Mouse (Mus musculus) layer of hippocampus, postnatal 36 days (tissue): ENCODE measurements around the gene Ppbp. TPM values are rescaled to one million over a fixed set of nuclear protein-coding genes. Genes with fewer than 3 reads are reported as not detected.
"Not testable (repeated sequence)": the region's sequence is repeated elsewhere in the genome, so short reads cannot be mapped to it uniquely, and the experiment has no call there.

Experiments used
- DNase-seq, 2 experiments: peaks; one replicate each; pipeline ENCODE4 v3.0.0; 2022
- microRNA-seq, 2 experiments: library from miRNA; unstranded; fragments of <30 nt; microRNA quantifications; one replicate each; pipeline ENCODE4 v1.2.0; 2021
- total RNA-seq, 2 experiments: library from RNA; stranded (reverse); gene quantifications; 2 replicates each; pipeline ENCODE4 v1.2.3; 2021

Gene Ppbp
- total RNA-seq, 2 experiments from 2014 or later, result not detected

DNA sequence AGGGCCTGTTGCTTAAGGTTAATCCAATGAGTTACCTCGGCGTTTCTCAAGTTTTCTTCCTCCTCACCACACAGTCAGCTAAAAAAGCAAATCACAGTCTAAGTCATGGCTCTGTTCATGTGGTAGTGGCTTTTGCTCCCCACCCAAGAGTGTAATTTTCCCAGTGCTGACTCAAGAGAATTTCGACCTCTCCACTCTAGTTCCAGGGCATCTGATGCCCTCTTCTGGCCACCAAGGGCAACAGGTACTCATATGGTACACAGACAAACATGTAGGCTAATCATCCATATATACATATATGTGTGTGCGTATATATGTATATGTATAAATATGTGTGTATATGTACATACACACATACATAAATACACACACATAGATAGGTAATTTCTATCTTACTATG, 19.8 kb downstream of the Ppbp start:
- DNase-seq, result no peak

GRCm38 (mm10) chr5:90789306-90790073, 21.2 kb downstream of the Ppbp start:
- DNase-seq, result no peak

DNA sequence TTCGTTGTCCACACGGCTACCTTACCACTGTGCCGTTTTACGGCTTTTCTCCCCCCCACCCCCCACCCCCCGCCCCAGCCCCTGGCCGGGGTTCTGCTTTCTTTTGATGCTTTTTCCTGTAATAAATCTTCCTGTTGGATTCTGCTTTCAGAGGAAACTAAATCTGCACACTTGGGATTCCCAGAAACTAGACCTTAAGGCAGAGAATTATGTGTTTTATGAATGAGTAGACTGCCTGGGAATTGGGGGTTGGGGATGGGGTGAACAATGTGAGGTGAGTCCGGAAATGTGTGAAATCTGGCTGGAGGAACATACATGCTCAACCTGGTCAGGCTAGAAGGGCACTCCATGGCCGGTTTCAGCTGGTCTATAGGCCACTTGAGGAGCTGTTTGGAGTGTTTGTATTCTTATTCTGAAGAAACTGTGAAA, 21.8 kb downstream of the Ppbp start:
- no peak for DNase-seq

DNA sequence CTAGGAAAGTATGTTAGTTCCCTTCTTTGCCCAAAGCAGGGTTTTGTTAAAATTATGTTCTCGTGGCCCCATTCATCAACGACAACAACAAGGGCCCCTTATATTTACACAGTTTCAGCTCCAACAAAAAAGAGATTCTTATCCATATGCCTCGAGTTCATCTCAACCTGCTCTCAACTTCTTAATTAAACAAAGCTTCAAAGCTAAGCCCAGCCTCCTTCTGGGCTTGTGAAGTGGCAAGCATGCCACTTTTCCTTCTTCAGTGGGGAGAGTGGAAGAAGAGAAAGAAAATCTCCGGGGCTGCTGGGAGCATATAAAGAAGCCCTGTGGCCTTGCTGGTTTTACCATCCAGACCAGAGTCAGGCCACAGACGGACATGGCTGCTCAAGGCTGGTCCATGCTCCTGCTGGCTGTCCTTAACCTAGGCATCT, 25.9 kb downstream of the Ppbp start, which contains the start of gene Cxcl15:
Gene Cxcl15 (plus strand): TSS at position 340 of the 431 bp plus-strand sequence.
- no peak for DNase-seq

DNA sequence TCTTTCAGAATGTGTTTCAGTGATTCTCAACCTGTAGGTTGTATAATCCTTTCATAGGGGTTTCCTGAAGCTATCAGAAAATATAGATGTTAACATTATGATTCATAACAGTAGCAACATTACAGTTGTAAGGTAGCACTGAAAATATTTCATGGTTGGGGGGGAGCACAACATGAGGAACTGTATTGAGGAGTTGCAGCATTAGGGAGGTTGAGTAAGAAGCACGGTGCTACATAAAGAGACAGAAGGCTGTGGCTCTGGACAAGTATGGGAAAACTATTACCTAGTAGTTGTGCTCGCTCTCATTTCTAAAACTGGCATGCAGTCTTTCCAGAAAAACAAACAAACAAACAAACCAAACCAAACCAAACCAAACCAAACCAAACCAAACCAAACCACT, 27.1 kb downstream of the Ppbp start:
- DNase-seq, result not testable (repeated sequence)

DNA sequence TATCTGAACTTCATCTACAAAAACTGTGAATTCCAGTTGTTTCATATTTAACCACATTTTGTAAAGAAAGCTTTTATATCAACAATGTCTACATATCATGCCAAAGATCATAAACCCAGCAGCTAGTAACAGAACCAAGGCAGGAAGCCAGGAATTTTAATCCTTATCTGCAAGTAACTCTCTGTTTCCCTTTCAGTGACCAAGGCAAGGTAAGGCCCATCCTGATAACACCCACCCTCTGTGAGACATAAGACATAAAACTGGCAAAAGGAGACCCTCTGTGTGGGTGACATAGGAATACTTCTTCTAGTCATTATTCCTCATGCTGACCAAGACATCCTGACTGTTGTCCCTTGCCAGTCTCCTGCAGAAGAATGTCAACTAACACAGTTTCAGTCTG, 36.3 kb downstream of the Ppbp start:
- no peak for DNase-seq

DNA sequence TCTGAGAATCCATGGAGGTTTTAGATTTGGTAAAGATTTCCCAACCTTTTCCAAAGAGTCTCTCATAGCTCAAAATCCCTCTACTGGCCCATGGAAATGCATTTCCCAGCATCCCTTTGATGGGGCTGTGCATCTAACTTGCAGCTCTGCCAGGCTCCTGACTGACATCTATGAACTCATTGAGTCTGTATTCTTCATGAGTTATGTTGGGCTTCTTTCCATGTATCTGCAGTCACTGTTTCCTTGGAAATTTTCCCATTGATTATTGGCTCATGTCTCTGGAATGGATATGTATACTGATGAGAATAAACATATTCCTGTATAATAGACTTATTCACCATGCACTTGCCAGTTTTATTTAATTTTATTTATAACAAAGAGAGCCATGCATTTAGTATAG, 37.7 kb downstream of the Ppbp start:
- DNase-seq, result no peak

DNA sequence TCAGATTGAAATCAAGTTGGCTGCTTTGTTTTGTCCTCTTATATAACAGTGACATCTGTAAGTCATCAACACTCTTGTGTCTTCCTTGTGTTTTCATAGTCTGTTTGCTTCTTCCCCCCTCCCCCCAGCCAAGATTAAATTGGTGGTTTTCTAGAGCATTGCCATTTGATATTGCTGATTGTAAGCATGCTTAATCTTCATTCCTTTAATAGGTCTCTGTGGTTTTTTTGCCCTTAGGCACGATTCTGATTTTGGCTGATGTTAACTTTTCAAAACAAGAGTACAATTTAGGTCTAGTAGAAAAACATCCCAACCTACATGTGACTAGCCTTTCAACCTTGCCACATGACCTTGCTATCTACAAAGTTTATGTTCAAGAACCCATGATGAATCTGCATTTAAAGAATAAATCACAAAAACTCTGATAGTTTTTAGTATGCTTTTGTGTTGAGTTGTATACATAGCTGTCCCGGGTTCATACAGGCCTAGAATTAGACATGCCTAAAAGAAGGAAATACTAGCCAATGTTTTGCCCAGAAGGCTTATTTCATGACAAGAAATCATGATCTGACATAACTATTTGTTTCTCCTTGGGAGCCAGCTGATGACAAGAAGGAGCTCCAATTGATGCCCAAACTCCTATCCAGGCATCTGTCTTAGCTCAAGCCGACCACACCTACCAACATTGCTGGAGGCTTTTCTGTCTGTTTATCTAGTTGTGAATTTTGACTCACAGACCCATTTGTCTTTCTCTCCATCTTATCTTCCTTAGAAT, 39.0 kb downstream of the Ppbp start:
- DNase-seq, result no peak

Small RNA genes within 50 kb of the gene (microRNA-seq; reads per million reads assigned to microRNA genes)
- gene Gm24322, result 0 reads per million in 2 experiments

Other genes with a start within 250 kb of the Ppbp start
- gene Afm, start 249.6 kb upstream of the Ppbp start, total RNA-seq, result not detected
- gene 5830473C10Rik, start 207.4 kb upstream of the Ppbp start, total RNA-seq, result not detected
- under 1 TPM; 0.45 to 0.48 TPM for gene Rassf6, start 127.9 kb upstream of the Ppbp start, total RNA-seq
- gene Cxcl5, start 9.2 kb upstream of the Ppbp start, total RNA-seq, result not detected
- gene Pf4, start 3.9 kb downstream of the Ppbp start, total RNA-seq, result 1 to 10 TPM; 1.7 to 4.1 TPM
- not detected for gene Cxcl3, start 17.6 kb downstream of the Ppbp start, total RNA-seq
- not detected for gene Cxcl15, start 26.0 kb downstream of the Ppbp start, total RNA-seq
- under 1 TPM; 0.37 to 0.68 TPM for gene Cxcl1, start 122.7 kb downstream of the Ppbp start, total RNA-seq
- gene Cxcl2, start 135.4 kb downstream of the Ppbp start, total RNA-seq, result not detected
- 10 to 100 TPM; 18.8 to 21.8 TPM for gene Mthfd2l, start 162.6 kb downstream of the Ppbp start, total RNA-seq